Mouse (Mus musculus) thymus, postnatal 4 days (tissue): ENCODE results near the gene Sept10.

ENCODE experiments used
- DNase-seq: peaks from one replicate; pipeline ENCODE4 v3.0.0; 2021

The Sept10 gene

DNA sequence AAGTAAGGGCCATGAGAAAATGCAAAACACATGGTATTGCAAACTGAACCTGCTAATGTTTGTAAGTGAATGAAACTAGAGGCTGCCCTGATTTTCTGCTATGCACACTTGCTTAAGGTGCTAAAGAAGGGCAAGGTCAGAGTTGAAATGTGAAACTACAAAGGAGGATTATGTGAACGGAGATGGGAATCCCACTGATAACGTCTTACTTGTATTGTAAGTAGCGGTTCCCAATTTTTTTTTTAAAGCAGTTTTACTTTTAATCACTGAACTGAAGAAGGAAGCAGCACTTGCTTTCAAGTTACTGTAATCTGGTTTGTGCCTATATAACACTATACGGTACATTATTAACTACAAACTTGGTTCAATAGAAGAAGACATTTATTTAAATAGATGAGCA, 2.2 kb upstream of the Sept10 start:
- DNase-seq, result no peak

DNA sequence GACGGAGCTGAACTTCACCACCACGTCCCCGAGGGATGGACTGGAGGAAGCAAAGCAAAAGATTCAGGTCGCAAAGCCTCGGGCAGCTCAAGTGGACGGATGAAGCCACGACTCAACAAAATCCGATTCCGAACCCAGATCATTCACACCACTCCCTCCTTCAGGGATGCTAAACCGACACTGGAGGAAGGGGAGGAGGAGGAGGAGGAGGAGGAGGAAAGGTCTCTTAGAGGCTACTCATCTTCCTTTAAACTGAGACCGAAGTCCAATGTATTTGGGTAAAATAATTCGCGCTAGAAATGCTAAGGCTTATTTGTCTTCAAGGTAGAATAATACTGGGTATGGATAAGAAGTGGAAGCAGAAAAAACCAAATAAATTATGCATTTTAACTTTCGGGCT, 1.7 kb upstream of the Sept10 start:
- no peak for DNase-seq

DNA sequence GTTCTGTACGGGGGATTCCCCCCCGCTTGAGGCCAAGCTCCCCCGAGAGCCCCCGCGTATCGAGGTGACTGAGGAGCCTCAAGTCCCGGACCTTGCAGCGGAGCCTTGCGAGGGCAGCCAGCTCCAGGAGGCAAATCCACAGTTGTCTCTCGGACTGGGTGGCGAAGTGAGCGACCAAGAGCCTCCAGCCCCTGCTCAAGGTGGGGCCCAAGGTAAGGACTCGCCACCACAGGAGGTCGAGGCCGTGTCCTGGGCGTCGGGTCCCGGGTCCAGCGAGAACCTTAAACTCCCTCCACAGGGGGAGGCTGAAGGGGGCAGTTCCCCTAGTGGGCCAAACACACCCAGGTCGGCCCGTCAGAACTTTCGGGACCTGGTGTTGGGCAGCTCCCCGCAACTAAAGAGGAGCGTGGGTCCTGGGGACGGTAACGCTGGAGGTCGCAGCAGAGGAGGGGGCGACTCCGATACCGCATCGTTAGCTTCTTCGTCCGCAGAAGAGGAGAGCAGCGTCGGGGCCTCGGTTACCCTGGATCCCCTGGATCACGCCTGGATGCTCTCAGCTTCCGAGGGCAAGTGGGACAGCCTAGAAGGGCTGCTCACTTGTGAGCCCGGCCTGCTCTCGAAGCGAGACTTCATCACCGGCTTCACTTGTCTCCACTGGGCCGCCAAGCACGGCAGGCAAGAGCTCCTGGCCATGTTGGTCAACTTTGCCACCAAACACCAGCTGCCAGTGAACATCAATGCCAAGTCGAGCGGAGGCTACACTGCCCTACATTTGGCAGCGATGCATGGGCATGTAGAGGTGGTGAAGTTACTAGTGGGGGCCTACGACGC, 839 bp upstream of the Sept10 start:
- peak; percentile 27 for DNase-seq

DNA sequence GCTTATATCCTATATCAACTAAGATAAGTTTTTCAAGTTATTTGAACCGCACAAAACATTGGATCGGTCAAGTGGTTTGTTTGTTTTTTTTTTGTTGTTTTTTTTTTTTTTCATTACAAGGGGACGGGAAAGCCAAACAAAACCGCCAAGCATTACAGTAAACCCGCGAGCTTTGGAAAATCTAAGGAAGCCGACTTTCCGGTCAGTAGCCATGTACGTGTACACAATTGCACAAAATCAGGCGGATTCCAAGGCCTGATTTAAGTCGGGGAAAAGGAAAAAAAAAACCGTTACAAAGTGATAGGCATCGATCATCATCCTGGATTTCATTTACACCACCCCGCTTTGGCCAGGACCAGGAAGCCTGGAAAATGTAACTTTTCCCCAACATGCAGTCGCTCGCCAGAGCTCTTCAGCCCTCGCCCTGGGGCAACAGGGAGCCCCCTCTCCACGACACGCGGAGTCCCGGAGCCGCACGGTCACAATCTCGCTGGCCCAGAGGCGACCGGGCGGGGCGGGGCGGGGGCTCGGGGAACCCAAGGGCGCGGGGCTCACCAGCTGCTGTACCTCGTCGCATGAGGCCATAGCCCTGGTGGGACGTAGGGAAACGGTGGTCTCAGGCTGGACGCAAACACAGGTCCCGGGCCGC, 699 bp downstream of the Sept10 start:
- no peak for DNase-seq

- DNase-seq, result no peak
Observed at GRCm38 (mm10) chr10:59200011-59200410, 21.6 kb downstream of the Sept10 start.

DNA sequence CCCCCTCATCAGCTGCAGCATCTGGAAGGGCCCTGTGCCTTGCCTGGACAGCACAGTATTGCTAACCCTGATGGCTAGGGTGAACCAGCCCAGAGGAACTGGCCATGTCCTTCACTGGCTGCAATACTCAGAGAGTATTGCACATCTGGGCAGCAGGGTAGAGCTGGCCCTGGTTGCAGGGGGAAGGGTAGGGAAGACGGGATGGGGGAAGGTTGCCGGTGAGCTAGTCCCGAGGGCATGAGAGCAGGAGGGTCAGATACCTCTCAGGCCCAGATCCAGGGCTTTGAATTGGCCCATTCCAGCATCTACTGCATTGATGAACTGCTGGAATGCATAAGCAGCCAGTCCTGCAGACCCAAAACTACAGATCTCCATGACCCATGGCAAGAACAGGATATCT, 24.9 kb downstream of the Sept10 start:
- no peak for DNase-seq

- DNase-seq, result no peak
Observed at GRCm38 (mm10) chr10:59194891-59195290, 26.8 kb downstream of the Sept10 start.

GRCm38 (mm10) chr10:59182306-59182705, 39.3 kb downstream of the Sept10 start:
- DNase-seq, result no peak

GRCm38 (mm10) chr10:59179620-59180019, 42.0 kb downstream of the Sept10 start:
- no peak for DNase-seq

GRCm38 (mm10) chr10:59172539-59172938, 49.1 kb downstream of the Sept10 start:
- DNase-seq, result no peak

- no peak for DNase-seq
Observed at GRCm38 (mm10) chr10:59171042-59171441, 50.6 kb downstream of the Sept10 start.

DNA sequence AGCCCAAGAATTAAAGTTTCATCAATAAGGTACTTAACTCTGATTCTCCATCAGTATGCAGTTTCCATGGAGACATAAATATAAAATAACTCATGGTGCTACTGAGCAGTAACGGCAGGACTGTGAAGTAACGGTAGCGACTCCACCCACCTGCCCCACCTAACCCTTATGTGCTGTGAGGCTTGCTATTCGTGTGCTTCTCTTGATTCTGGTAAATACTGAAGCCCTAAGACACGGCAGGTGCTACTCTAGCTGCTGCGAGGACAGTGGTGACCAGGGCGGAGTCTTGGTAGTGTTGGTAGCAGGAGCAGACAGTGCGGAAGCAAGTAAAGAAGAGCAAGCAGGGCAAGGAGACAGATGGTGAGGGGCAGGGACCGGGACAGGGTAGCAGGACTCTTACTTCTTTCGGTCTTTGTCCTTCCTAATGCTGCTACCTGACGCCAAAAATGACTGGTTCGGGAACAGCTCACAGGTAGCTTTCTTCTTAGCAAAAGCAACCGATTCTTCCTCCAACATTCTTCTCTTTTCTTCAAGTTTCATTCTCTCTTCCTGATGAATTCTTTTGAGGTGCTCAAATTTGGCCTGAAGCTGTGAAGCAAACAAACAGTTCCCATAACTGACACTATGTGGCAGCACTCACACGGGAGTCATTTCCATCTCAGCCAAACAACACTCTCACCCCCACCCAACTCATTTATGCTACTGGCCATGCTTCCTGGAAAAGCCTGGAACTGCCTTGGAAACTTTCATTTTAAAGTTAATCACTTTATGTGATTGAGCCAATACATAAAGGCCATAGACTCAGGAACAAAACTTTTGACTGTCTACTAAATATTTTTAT, 55.3 kb downstream of the Sept10 start:
- peak; percentile 49 for DNase-seq

- no peak for DNase-seq
Observed at GRCm38 (mm10) chr10:59162185-59162897, 59.3 kb downstream of the Sept10 start.

GRCm38 (mm10) chr10:59158627-59159026, 63.0 kb downstream of the Sept10 start:
- no peak for DNase-seq

DNA sequence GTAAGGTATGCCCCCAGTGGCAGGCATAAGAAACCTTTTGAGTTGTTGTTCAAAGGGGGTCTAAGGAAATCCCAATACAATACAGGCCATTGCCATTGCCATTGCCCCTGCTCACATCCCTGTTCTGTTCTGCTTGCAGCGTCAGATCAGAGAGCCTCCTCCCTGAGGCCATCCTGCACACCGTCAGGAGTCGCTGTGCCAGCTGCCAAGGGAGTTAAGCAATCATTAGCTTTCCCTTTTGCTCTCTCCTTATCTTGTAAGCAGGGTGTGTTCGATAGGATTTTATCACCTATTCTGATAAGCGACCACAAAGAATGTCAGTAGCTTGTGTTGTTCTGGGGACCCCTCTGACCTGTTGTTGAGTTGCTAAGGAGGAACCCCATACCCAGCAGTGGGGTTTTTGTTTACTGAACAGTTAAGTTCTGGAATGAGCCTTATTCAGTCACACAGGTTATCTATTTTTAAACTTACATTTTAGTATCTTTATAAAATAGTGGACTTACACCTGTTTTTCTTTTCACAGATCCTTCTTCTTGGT, 69.0 kb downstream of the Sept10 start:
- no peak for DNase-seq

DNA sequence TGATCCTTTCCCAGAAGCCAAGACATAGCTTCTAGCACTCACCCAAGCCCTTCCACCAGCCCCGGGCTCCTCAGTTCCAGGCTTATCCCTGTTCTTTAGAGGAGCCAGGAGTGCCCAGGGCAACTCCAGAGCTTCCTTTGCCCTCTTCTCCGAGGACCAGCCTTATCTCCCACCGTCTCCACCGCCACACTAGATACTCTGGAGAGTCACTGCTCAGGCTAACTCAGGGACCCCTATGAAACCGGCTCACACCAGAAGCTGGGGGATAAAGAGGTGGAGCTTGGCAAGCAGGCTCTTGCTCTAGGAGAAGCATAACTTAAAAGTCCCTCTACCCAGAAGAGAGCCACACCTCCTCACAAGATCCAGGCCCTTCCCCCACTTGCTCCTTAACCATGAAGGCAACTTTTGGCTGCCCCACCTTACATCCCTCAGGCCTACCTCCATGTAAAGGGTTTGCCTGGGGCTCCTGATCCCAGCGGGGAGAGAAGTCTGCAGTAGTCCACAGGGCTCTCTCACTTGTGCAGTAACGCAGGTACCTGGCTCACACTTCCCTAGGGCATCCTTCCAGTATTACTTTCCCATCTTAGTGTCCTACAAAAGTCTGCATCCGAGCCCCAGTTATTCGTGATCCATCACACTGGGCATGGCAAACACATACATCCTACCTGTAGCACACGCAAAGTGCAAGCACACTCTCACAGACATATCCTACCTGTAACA, 70.5 kb downstream of the Sept10 start:
- no peak for DNase-seq

DNA sequence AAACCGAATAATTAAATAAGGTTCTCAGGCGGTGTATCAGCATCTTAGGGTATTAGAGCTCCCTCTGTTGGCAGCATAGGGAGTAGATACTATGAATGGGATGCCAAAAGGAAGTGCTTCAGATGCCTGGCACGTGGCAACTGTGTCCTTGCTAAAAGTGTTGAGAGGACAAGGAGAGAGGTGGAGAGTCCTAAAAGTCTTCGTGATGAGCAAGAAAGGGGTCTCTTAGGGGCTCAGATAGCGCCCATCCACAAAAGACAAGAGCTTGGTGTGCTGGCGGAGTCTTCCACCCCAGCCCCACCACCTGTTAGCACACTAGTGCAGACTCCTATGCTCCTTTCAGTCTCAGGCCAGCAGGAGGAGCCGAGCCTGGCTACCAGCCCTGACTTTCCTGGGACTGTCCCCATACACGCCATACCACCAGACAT, 71.7 kb downstream of the Sept10 start:
- peak; percentile 52 for DNase-seq

DNA sequence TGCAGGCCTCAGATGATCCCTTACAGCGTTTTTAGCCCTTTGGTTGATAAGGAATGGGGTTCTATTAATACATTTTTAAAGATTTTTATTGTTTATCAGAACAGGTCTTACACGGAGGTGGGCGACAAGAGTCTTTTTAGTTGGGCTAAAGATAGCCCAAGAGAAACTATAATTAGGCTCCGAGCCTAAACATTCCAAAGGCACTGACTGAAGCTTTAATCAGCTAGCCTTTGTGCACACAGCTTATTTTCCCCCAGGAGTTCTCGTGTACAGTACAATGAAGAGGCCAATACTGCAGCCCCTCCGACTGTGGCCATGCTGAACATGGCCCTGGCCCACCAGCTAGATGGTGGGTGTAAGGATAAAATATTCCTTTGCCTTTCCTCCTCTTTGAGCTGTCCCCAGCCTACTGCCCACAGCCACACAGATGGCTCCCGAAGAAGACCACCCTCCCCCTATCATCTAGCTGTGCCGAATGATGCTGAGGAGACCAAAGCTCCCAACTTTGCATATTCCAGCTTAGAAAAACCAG, 88.1 kb downstream of the Sept10 start:
- no peak for DNase-seq

- DNase-seq, result peak; percentile 40
Observed at GRCm38 (mm10) chr10:59131926-59132628, 89.6 kb downstream of the Sept10 start.

DNA sequence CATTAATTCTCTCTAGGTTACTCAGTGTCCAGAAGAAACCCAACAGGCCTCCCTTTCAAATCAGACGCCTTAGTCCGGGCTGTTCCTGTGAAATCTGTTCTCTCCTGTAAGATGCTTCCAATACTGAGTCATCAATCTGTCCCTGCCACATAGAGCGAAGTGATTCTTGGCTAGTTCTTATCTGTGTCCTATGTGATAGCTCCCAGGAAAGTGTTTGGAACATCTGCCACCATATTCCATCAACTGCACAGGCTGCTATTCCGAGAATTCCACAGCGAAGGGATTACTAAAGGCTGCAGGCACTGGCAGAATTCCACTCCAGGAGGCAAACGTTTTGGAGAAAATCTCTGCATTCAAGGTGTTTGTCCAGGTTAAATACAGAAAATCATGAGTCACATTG, 94.0 kb downstream of the Sept10 start:
- DNase-seq, result no peak

GRCm38 (mm10) chr10:59125497-59125896, 96.2 kb downstream of the Sept10 start:
- DNase-seq, result no peak
